22 mouse cellular contexts compared by ENCODE assay signal in genomic region chr11:84347766-84348165, GRCm38 (mm10).
DNase-seq lines count a peak whose midpoint lies in the region; ATAC-seq lines count a peak whose summit lies in the region.
"Had no signal": no experiment of that assay in that cellular context is flagged by ENCODE, and none has a peak within 500 bp of the region (broad histone marks: within the 10 kb centered on the region; RNA-seq: fewer than 3 reads in every experiment).

No protein-coding gene starts in this region.

- H3K36me3 ChIP-seq in neural tube, embryonic 13.5 days, result 0 out of 2 replicates have a peak, but pooled peaks cover 4% of the 10 kb centered on the region
- H3K36me3 ChIP-seq in neural tube, embryonic 15.5 days, result no peaks in the 10 kb centered on the region
- H3K36me3 ChIP-seq: embryonic facial prominence, embryonic 15.5 days; heart, embryonic 15.5 days had no signal

- DNase-seq in cerebellum, postnatal 10 days, result peak; percentile 20 to 25
- DNase-seq in cerebellum, adult 9-11 months, result no peak
- DNase-seq in layer of hippocampus, adult 9-11 months, result peak; percentile 38
- no peak for DNase-seq in layer of hippocampus, adult 9-10 months (ENCODE audit: low spot score)
- peak; percentile 16 for DNase-seq in right cerebral cortex, postnatal 25 days
- no peak for DNase-seq in retina, embryonic 14.5 days (ENCODE audit: low spot score)
- DNase-seq: adrenal gland, postnatal 36 days; embryo, embryonic 11 days; gastrocnemius, postnatal 10 days; heart, adult 18-20 months; kidney, adult 9 months; kidney, postnatal 4 days; liver; lung, adult 18-20 months; thymus, adult 18-20 months had no signal

- no peak overlapping the region for H3K4me3 ChIP-seq in neural tube, embryonic 13.5 days
- H3K4me3 ChIP-seq in neural tube, embryonic 15.5 days (replicated peaks), result no peak overlapping the region
- H3K4me3 ChIP-seq: embryonic facial prominence, embryonic 15.5 days; heart, embryonic 15.5 days; left cerebral cortex, adult 2 months had no signal

- WGBS in neural tube, embryonic 13.5 days, result 60% methylated on average over 2 of the region's 2 CpGs
- WGBS in neural tube, embryonic 15.5 days, result 48% methylated on average over 2 of the region's 2 CpGs

- H3K4me1 ChIP-seq in neural tube, embryonic 13.5 days (replicated peaks), result peaks cover 38% of the 10 kb centered on the region
- H3K4me1 ChIP-seq in neural tube, embryonic 15.5 days, result peaks cover 25% of the 10 kb centered on the region
- H3K4me1 ChIP-seq: embryonic facial prominence, embryonic 15.5 days had no signal

- H3K4me2 ChIP-seq in neural tube, embryonic 13.5 days, result no peak overlapping the region
- no peak overlapping the region for H3K4me2 ChIP-seq in neural tube, embryonic 15.5 days
- H3K4me2 ChIP-seq: embryonic facial prominence, embryonic 15.5 days; heart, embryonic 15.5 days had no signal

- H3K27ac ChIP-seq in neural tube, embryonic 13.5 days (replicated peaks), result 0 out of 2 replicates have a peak overlapping the region, but pooled peaks have one; percentile 85
- H3K27ac ChIP-seq in neural tube, embryonic 15.5 days (replicated peaks), result no peak overlapping the region
- H3K27ac ChIP-seq: embryonic facial prominence, embryonic 15.5 days; heart, embryonic 15.5 days; left cerebral cortex, adult 2 months had no signal

- no peaks in the 10 kb centered on the region for H3K9me3 ChIP-seq in neural tube, embryonic 13.5 days
- no peaks in the 10 kb centered on the region for H3K9me3 ChIP-seq in neural tube, embryonic 15.5 days (replicated peaks)
- H3K9me3 ChIP-seq: embryonic facial prominence, embryonic 15.5 days; G1E; heart, embryonic 15.5 days had no signal

- H3K9ac ChIP-seq in neural tube, embryonic 13.5 days, result no peak overlapping the region
- H3K9ac ChIP-seq in neural tube, embryonic 15.5 days (replicated peaks), result no peak overlapping the region
- H3K9ac ChIP-seq: embryonic facial prominence, embryonic 15.5 days; heart, embryonic 15.5 days had no signal

- no peaks in the 10 kb centered on the region for H3K27me3 ChIP-seq in neural tube, embryonic 13.5 days
- no peaks in the 10 kb centered on the region for H3K27me3 ChIP-seq in neural tube, embryonic 15.5 days (replicated peaks)
- H3K27me3 ChIP-seq: embryonic facial prominence, embryonic 15.5 days; heart, embryonic 15.5 days had no signal

- no peak for ATAC-seq in neural tube, embryonic 13.5 days (ENCODE audit: low read depth)
- no peak for ATAC-seq in neural tube, embryonic 15.5 days (ENCODE audit: low FRiP score)
- ATAC-seq: CD4-positive, CD25-positive, alpha-beta regulatory T cell, adult 4 months had no signal

Comparison
In these comparisons a context has a peak if more than half of its experiments do, and no peak if none do; other contexts are left out.
1. DNase-seq: peak in cerebellum, postnatal 10 days (2 of 2), layer of hippocampus, adult 9-11 months (single experiment) and right cerebral cortex, postnatal 25 days (single experiment); none in cerebellum, adult 9-11 months (single experiment), layer of hippocampus, adult 9-10 months (single experiment) and retina, embryonic 14.5 days (single experiment).